ENCODE assay signal across 16 mouse cellular contexts in genomic region chr9:90304254-90304653, GRCm38 (mm10).
"Had no signal": no experiment of that assay in that cellular context is flagged by ENCODE, and none has a peak within 500 bp of the region (broad histone marks: within the 10 kb centered on the region; RNA-seq: fewer than 3 reads in every experiment).

No protein-coding gene starts in this region.

- H3K9ac ChIP-seq: neural tube, embryonic 13.5 days; neural tube, embryonic 15.5 days; stomach, embryonic 15.5 days had no signal

- H3K27me3 ChIP-seq: neural tube, embryonic 13.5 days; neural tube, embryonic 15.5 days; stomach, embryonic 15.5 days had no signal

- H3K36me3 ChIP-seq: neural tube, embryonic 13.5 days; neural tube, embryonic 15.5 days; stomach, embryonic 15.5 days had no signal

- H3K27ac ChIP-seq: neural tube, embryonic 13.5 days; neural tube, embryonic 15.5 days; stomach, embryonic 15.5 days; stomach, postnatal 0 days had no signal

- H3K4me2 ChIP-seq: neural tube, embryonic 13.5 days; neural tube, embryonic 15.5 days; stomach, embryonic 15.5 days had no signal

- H3K4me1 ChIP-seq: neural tube, embryonic 13.5 days; neural tube, embryonic 15.5 days; stomach, embryonic 15.5 days had no signal

- DNase-seq: retina, postnatal 1 day; right cerebral cortex, adult 18-20 months; right cerebral cortex, postnatal 14 days; right cerebral cortex, postnatal 25 days; right cerebral cortex, postnatal 4 days; spleen, adult 18-20 months; thymus, adult 18-20 months; thymus, adult 2 months; thymus, postnatal 14 days; thymus, postnatal 25 days; thymus, postnatal 36 days; thymus, postnatal 4 days had no signal

- H3K9me3 ChIP-seq: neural tube, embryonic 13.5 days; neural tube, embryonic 15.5 days; stomach, embryonic 15.5 days had no signal

- H3K4me3 ChIP-seq: neural tube, embryonic 13.5 days; neural tube, embryonic 15.5 days; stomach, embryonic 15.5 days had no signal
